Mouse (Mus musculus) ES-Bruce4 (cell line): Measurements from ENCODE around the gene Lemd1.

Experiments
- CTCF ChIP-seq: IDR thresholded peaks from one replicate; pipeline ENCODE4 v1.8.1; 2011; ENCODE audit warnings: low read depth, low read length
- EP300 ChIP-seq: IDR thresholded peaks from 2 replicates; pipeline ENCODE4 v1.6.1; 2011; ENCODE audit warnings: low read depth, low read length; ENCODE audit not compliant: insufficient read depth
- POLR2A ChIP-seq: IDR thresholded peaks from one replicate; pipeline ENCODE4 v1.8.1; 2011; ENCODE audit warnings: low read length; ENCODE audit not compliant: insufficient read depth

GRCm38 (mm10) chr1:132222166-132222565, 30.9 kb downstream of the Lemd1 start:
- TF ChIP-seq CTCF (no peak), EP300 (no peak), POLR2A (no peak)
